Comparison of ENCODE assay signal across 9 mouse cellular contexts in the genomic region with DNA sequence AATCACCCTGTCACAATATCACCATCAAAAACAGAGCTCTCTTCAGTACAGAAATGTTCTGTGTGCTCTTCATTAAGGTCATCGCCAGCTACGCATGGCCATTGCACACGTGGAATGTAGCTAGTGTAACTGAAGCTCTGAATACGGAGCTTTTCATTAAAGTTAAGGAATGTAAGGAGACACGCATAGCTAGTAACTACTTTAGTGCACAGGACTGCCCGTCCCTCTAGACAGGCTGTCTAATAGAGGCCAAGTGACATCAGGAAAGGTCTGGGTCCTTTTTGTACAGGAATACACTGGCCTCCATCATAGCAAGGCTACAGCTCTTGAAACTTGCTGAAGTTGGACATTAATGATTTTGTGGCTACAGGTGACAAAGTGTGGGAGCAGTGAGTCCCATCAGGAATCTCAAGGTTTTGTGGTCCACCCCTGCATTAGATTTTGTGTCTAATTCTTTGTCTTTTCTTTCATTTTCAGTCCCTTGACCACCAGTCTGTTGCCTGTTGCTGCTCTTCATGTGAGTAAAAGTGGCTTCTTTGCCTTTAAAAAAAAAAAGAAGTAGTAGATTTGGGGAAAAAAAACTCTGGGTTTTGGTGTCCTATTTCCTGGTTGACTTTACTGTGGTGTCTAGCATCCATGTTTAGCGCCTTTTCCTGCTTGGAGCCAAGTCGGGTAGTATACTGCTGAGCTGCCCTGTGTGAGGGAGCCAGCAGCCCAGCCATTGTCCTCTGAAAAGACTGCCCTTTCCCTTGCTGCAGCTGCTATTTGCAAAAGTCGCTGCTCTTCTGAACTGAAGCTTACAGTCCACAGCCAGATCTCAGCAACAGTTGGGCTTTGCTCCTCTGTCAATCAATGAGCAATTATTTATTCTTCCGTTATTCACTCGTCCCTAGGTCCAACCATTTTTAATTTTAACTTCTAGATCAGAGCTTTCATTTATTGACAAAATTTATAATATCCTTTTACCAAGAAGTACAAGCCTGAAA.
DNase-seq lines count a peak whose midpoint lies in the region; ATAC-seq and TF ChIP-seq lines count a peak whose summit lies in the region.
"Had no signal": no experiment of that assay in that cellular context is flagged by ENCODE, and none has a peak within 500 bp of the region (broad histone marks: within the 10 kb centered on the region; RNA-seq: fewer than 3 reads in every experiment).

No protein-coding gene starts in this region.

- no peak for TF ChIP-seq CTCF in cortical plate, adult 2 months (IDR thresholded peaks at IDR 0.05; ENCODE audit: extremely low read depth, insufficient read depth, low read length)

- 32% methylated on average over 11 of the region's 11 CpGs for WGBS in kidney, embryonic 15.5 days
- WGBS in midbrain, embryonic 14.5 days = 48% methylated on average over 11 of the region's 11 CpGs

- H3K9me3 ChIP-seq in kidney, embryonic 15.5 days (replicated peaks) = no peaks in the 10 kb centered on the region
- H3K9me3 ChIP-seq in midbrain, embryonic 14.5 days (ENCODE audit: control insufficient read depth, low read length) = no peaks in the 10 kb centered on the region

- H3K27me3 ChIP-seq in kidney, embryonic 15.5 days = no peaks in the 10 kb centered on the region
- H3K27me3 ChIP-seq in midbrain, embryonic 14.5 days (ENCODE audit: control insufficient read depth, insufficient read depth, low read length) = no peaks in the 10 kb centered on the region

- peaks cover 34% of the 10 kb centered on the region for H3K4me1 ChIP-seq in kidney, embryonic 15.5 days
- peaks cover 11% of the 10 kb centered on the region for H3K4me1 ChIP-seq in cortical plate, adult 2 months (ENCODE audit: control insufficient read depth, insufficient read depth, low read length)
- peaks cover 14% of the 10 kb centered on the region; the same call in 1 of the 2 replicates for H3K4me1 ChIP-seq in midbrain, embryonic 14.5 days (ENCODE audit: control insufficient read depth, insufficient read depth, low read length)

- ATAC-seq in kidney, embryonic 15.5 days (replicated peaks; ENCODE audit: low FRiP score) = peak; percentile 80
- ATAC-seq in midbrain, embryonic 14.5 days (ENCODE audit: low FRiP score, low TSS enrichment) = 0 out of 2 replicates have a peak, but pooled peaks have one; percentile 58
- ATAC-seq in CD4-positive, CD25-positive, alpha-beta regulatory T cell, adult 4 months = no peak

- H3K4me2 ChIP-seq in kidney, embryonic 15.5 days = peak overlapping the region; percentile 12; the same call in 1 of the 2 replicates
- no peak overlapping the region for H3K4me2 ChIP-seq in midbrain, embryonic 14.5 days (ENCODE audit: low read length)

- no peak for TF ChIP-seq POLR2A in cortical plate, adult 2 months (IDR thresholded peaks at IDR 0.05; ENCODE audit: extremely low read depth, insufficient read depth, low read length)

- H3K4me3 ChIP-seq in kidney, embryonic 15.5 days (replicated peaks) = no peak overlapping the region
- H3K4me3 ChIP-seq in cortical plate, adult 2 months (ENCODE audit: insufficient read depth, low read length) = no peak overlapping the region
- H3K4me3 ChIP-seq in midbrain, embryonic 14.5 days (replicated peaks; ENCODE audit: low read depth, low read length) = no peak overlapping the region
- H3K4me3 ChIP-seq: erythroblast, embryonic 14.5 days had no signal

- H3K36me3 ChIP-seq in kidney, embryonic 15.5 days = no peaks in the 10 kb centered on the region
- no peaks in the 10 kb centered on the region for H3K36me3 ChIP-seq in midbrain, embryonic 14.5 days (ENCODE audit: control insufficient read depth, insufficient read depth, low read length)

- no peak overlapping the region for H3K9ac ChIP-seq in kidney, embryonic 15.5 days
- no peak overlapping the region for H3K9ac ChIP-seq in midbrain, embryonic 14.5 days (replicated peaks; ENCODE audit: low read length)

- H3K27ac ChIP-seq in kidney, embryonic 15.5 days = peak overlapping the region; percentile 71
- peak overlapping the region; percentile 74; the same call in 1 of the 2 replicates for H3K27ac ChIP-seq in cortical plate, adult 2 months (ENCODE audit: insufficient read depth, low read length)
- no peak overlapping the region for H3K27ac ChIP-seq in midbrain, embryonic 14.5 days (replicated peaks; ENCODE audit: low read depth, low read length)

- DNase-seq in cerebellum, adult 11 months = peak; percentile 14
- no peak for DNase-seq in cerebellum, postnatal 4 days (ENCODE audit: low spot score in 2 of 2)
- no peak for DNase-seq in kidney, adult 18-20 months
- peak; percentile 55 for DNase-seq in midbrain, embryonic 14.5 days
- no peak for DNase-seq in urinary bladder, postnatal 25 days (ENCODE audit: low spot score)

Comparison
In these comparisons a context has a peak if more than half of its experiments do, and no peak if none do; other contexts are left out.
1. DNase-seq: peak in cerebellum, adult 11 months (single experiment) and midbrain, embryonic 14.5 days (single experiment); none in cerebellum, postnatal 4 days (0 of 2), kidney, adult 18-20 months (single experiment) and urinary bladder, postnatal 25 days (single experiment).